Mouse (Mus musculus): ENCODE results near the gene Tmem120b.

The Tmem120b gene

DNA sequence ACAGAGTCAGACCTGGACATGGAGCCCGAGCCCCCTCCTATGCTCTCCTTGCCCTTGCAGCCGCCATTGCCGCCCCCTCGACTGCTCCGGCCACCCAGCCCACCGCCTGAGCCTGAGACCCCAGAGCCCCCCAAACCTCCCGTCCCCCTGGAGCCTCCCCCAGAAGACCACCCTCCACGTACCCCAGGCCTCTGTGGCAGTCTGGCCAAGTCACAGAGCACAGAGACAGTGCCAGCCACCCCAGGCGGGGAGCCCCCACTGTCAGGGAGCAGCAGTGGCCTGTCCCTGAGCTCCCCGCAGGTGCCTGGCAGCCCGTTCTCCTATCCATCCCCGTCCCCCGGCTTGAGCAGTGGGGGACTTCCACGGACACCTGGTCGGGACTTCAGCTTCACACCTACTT, 91.7 kb downstream of the Tmem120b start:
- no peak for DNase-seq (ENCODE audit: low spot score)

DNA sequence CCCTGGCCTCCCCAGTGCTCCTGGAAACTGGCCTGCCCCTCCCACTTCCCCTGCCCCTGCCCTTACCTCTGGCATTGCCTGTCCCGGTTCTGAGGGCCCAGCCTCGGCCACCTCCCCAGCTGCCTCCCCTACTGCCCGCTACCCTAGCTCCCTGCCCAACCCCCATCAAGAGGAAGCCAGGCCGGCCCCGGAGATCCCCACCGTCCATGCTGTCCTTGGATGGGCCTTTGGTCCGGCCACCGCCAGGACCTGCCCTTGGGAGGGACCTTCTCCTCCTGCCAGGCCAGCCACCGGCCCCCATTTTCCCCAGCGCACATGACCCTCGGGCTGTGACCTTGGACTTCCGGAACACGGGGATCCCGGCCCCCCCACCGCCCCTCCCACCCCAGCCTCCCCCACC, 92.1 kb downstream of the Tmem120b start:
- DNase-seq (ENCODE audit: low spot score), result no peak

DNA sequence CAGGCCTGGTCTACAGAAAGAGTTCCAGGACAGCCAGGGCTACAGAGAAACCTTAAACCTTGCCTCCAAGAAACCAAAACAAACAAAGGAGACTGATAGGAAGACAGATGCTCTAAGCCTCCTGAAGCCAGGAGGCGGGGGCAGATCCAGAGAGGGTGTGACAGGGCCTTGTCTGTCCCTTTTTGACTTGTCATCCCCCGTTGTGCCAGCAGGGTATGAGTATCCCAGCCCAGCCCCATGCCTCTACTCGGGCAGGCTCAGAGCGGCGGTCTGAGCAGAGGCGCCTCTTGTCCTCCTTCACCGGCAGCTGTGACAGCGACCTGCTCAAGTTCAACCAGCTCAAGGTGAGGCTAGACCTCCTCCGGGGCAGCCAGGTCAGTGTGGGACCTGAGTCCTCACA, 94.7 kb downstream of the Tmem120b start:
- DNase-seq (ENCODE audit: low spot score), result no peak

DNA sequence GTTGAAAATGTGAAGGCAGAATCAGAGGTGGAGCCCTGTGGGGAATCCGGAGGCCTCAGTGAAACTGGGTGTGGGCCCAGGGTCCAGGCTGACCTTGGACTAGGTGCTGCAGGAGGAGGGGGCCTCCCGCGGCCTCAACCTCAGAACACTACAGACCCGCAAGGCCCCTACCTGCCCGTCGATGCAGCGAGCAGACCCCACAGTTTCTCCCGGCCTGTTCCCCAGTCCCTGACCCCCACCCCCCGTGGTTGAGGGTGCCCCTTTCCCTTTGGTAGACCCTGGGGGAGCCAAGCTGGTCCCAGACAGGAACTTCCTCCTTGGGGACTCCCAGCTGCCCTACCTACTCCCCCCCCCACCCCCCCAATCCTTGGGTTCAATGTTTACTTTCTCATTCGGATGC, 98.2 kb downstream of the Tmem120b start:
- no peak for DNase-seq (ENCODE audit: low spot score)
